Mouse (Mus musculus) midbrain, embryonic 14.5 days (tissue): ENCODE data around the gene Srebf2. TPM values are rescaled to one million over a fixed set of nuclear protein-coding genes. Genes with fewer than 3 reads are reported as not detected.

Experiments used
- ATAC-seq: fragments of 200-750 bp; cut with Nextera tagmentation; 2 replicates; pipeline ENCODE4 v1.8.0; 2017; ENCODE audit warnings: moderate number of reproducible peaks, moderate library complexity; ENCODE audit not compliant: low FRiP score, low TSS enrichment
- DNase-seq: peaks from one replicate; pipeline ENCODE4 v3.0.0-alpha.2; 2015
- H3K27ac ChIP-seq: fragments of 300-500 bp; sonication (generic); replicated peaks from 2 replicates; pipeline ENCODE4 v1.5.1; 2014; ENCODE audit warnings: mild to moderate bottlenecking, low read depth, low read length, moderate library complexity
- H3K27me3 ChIP-seq: fragments of 300-500 bp; sonication (generic); 2 replicates; pipeline ENCODE4 v1.6.1; 2014; ENCODE audit warnings: low read length, control low read depth, mixed read lengths; ENCODE audit not compliant: control insufficient read depth, insufficient read depth
- H3K36me3 ChIP-seq: fragments of 300-500 bp; sonication (generic); 2 replicates; pipeline ENCODE4 v1.6.1; 2014; ENCODE audit warnings: low read length, control low read depth; ENCODE audit not compliant: control insufficient read depth, insufficient read depth
- H3K4me1 ChIP-seq: fragments of 300-500 bp; sonication (generic); 2 replicates; pipeline ENCODE4 v1.6.1; 2014; ENCODE audit warnings: mild to moderate bottlenecking, antibody characterized with exemption, low read length, control low read depth; ENCODE audit not compliant: control insufficient read depth, insufficient read depth
- H3K4me2 ChIP-seq: fragments of 300-500 bp; sonication (generic); 2 replicates; pipeline ENCODE4 v1.6.1; 2014; ENCODE audit warnings: mild to moderate bottlenecking, low read length, moderate library complexity
- H3K4me3 ChIP-seq: fragments of 300-500 bp; sonication (generic); replicated peaks from 2 replicates; pipeline ENCODE4 v1.5.1; 2014; ENCODE audit warnings: low read depth, low read length
- H3K9ac ChIP-seq: fragments of 300-500 bp; sonication (generic); replicated peaks from 2 replicates; pipeline ENCODE4 v1.6.1; 2014; ENCODE audit warnings: mild to moderate bottlenecking, low read length, moderate library complexity
- H3K9me3 ChIP-seq: fragments of 300-500 bp; sonication (generic); 2 replicates; pipeline ENCODE4 v1.6.1; 2016; ENCODE audit warnings: low read length, control low read depth, mixed read lengths; ENCODE audit not compliant: control insufficient read depth
- WGBS: fragments of 180-500 bp; shearing (Covaris S2); extraction: QIAGEN DNeasy Blood & Tissue Kit; methylation state at CpG from one replicate; pipeline ENCODE4 v1.1.7; 2014; 5-methylcytosine and 5-hydroxymethylcytosine counted together
- polyA plus RNA-seq: library from polyadenylated mRNA; unstranded; fragments of >200 nt; fragmentation: Nextera tagmentation; extraction: Ambion mirVana; gene quantifications from 2 replicates; pipeline ENCODE4 v1.2.1, GENCODE M21; 2014

Gene Srebf2
- polyA plus RNA-seq, 1 experiment from 2014 or later = 158 TPM

DNA sequence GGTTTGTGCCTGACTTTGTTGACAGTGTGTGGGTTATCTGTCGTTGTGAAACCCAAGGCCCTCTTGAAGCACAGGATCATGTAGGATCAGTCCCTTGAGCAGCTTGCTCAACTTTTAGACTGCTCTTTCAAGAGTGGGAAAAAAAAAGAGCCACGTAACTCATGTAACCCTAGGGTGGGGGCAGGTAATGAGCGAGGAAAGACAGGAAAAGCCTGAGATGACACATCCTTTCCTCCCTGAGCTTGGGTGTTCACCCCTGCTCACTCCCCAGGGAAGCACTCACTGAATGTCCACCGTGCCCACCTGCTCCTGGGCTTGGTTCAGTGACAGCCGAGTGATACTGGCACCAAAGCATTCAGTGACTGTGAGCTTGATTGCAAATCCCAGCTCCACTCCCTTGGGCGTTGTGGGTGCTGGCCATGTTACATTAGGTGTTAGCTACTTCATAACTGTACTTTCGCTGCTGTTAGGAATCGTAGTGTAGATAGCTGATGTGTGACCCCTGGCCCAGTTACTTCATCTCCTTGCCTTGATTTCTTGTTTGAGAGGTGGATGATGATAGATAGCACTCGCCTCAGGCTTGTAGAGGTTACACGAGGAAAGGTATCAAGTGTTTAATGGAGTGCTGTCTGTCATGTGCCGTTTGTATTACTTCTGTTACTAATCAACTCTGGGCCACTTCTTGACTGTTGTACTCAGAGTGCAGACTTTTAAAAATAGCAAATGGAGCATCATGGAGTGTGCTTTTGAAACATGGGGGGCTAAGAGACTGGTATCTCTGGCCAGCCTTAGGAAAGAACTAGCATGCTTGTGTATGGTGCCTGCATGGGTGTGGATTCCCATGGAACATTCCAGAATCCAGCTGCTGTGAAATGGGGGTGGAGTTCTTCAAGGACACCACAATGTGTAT is 14.0 kb downstream of the Srebf2 start:
- no peaks in the 10 kb centered on the region for H3K36me3 ChIP-seq
- no peaks in the 10 kb centered on the region for H3K9me3 ChIP-seq
- H3K9ac ChIP-seq = no peak overlapping the region
- DNase-seq (no peak), ATAC-seq (no peak)
- WGBS = 86% methylated on average over 11 of the region's 11 CpGs
- peaks cover 18% of the 10 kb centered on the region; the same call in 1 of the 2 replicates for H3K4me1 ChIP-seq
- H3K27me3 ChIP-seq = no peaks in the 10 kb centered on the region
- no peak overlapping the region for H3K27ac ChIP-seq
- no peak overlapping the region for H3K4me3 ChIP-seq
- H3K4me2 ChIP-seq = no peak overlapping the region

DNA sequence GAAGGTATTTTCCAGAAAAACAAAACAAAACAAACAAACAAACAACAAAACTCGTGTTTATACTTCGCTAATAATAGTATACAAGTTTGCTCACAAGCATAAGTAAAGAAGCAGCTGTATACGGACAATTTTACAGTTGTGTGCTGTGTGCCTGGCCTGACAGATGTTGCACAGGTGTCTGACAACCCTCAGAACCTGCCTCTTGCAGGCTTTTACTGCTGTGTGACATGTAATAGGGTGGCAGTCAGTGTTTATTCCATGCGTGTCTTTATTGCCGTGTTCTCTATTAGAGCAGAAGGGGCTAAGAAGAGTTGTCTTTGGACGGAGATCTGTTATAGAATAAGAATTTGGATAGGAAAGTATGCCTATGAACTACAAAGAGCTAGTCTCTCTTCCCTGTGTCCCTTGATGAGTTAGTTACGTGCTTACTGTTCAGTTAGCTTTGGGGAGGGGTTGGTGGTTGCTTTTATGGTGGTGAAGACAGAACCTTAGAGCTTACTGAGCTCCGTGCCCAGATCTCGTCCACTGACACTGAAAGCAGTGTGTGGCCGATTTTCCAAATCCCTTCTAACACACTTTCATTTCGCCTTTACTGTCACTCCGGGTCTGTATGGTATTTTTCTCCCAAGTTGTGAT is 15.1 kb downstream of the Srebf2 start:
- Histone ChIP-seq H3K4me3 (no peak overlapping the region), H3K9me3 (no peaks in the 10 kb centered on the region), H3K36me3 (no peaks in the 10 kb centered on the region), H3K4me1 (peaks cover 29% of the 10 kb centered on the region), H3K9ac (no peak overlapping the region), H3K4me2 (no peak overlapping the region), H3K27me3 (no peaks in the 10 kb centered on the region), H3K27ac (no peak overlapping the region)
- DNase-seq = no peak
- WGBS = 90% methylated on average over 12 of the region's 12 CpGs
- ATAC-seq = no peak

DNA sequence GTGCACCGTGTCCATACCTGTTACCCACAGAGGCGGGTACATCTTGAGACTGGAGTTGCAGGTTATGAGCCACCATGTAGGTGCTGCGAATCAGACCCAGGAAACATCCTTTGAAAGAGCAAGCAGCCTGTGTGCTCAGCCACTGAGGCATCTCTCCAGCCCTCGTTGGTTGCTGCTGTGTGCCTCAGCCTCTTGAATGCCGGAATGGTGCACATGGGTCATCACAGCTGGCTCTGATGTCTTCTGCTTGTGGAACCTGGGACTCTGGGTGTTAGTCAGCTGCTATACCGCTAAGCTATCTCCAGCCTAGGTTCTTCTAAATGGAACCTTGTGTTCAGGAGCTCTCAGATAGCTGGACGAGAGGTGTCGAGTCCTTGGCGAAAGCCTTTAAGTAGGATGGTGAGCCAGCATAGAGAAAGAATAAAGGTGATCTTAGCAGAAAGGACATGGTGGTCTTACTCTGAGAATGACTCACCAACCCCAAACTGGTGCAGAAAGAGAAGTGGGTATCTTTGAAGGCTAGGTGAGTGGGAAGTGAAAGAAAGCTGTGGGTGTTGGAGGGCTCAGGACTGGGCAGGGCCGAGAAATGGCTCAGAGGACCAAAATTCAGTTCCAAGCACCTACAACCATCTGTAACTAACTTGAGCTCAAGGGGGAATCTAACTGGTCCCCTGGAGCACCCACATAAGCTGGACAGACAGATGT is 16.5 kb downstream of the Srebf2 start:
- H3K27me3 ChIP-seq = no peaks in the 10 kb centered on the region
- H3K9me3 ChIP-seq = no peaks in the 10 kb centered on the region
- peak overlapping the region; percentile 26; the same call in 1 of the 2 replicates for H3K27ac ChIP-seq
- DNase-seq (no peak), ATAC-seq (no peak)
- no peak overlapping the region for H3K4me2 ChIP-seq
- no peaks in the 10 kb centered on the region for H3K36me3 ChIP-seq
- peaks cover 31% of the 10 kb centered on the region for H3K4me1 ChIP-seq
- WGBS = 84% methylated on average over 10 of the region's 10 CpGs
- no peak overlapping the region for H3K4me3 ChIP-seq
- H3K9ac ChIP-seq = no peak overlapping the region

DNA sequence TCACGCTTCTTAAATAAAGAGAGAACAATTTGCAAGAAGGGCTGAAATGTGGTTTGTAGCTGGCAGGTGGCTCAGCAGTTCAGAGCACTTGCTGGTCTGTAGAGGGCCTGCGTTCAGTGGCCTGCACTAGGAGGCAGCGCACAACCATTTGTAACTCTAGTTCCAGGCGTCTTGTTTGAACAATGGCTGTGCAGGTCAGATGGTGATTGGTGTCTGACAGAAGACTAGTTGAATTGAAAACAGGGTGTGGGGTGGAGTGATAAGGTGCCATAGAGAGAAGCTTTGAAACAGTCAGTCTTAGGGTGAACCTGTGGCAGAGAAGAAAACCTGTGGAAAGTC is 17.0 kb downstream of the Srebf2 start:
- no peak overlapping the region for H3K9ac ChIP-seq

DNA sequence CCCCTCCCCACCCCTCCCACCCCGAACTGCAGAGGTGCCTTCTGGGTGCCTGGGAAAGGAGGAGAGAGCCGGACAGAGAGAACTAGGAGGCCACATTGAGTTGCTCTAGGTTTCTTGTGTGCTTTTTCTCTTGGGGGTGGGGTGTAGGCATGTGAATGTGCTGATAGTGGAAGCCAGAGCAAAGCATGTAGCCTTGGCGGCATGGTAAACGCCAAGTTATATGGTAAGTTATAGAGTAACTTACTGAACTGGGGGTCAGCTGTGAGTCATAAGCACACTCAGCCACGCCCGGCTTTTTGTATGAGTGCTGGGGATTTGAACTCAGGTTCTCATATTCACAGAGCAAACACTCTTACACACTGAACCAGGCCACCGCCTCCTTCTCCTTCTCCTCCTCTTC is 17.5 kb downstream of the Srebf2 start:
- H3K9ac ChIP-seq = no peak overlapping the region

More for the DNA sequence above, 17.0 kb downstream of the Srebf2 start:
- peaks cover 31% of the 10 kb centered on the region for H3K4me1 ChIP-seq
- DNase-seq (no peak), ATAC-seq (no peak)
- H3K4me2 ChIP-seq = no peak overlapping the region
- no peak overlapping the region for H3K4me3 ChIP-seq
- peak overlapping the region; percentile 26; the same call in 1 of the 2 replicates for H3K27ac ChIP-seq
- no peaks in the 10 kb centered on the region for H3K36me3 ChIP-seq
- H3K27me3 ChIP-seq = no peaks in the 10 kb centered on the region
- 56% methylated on average over 4 of the region's 4 CpGs for WGBS
- H3K9me3 ChIP-seq = no peaks in the 10 kb centered on the region

DNA sequence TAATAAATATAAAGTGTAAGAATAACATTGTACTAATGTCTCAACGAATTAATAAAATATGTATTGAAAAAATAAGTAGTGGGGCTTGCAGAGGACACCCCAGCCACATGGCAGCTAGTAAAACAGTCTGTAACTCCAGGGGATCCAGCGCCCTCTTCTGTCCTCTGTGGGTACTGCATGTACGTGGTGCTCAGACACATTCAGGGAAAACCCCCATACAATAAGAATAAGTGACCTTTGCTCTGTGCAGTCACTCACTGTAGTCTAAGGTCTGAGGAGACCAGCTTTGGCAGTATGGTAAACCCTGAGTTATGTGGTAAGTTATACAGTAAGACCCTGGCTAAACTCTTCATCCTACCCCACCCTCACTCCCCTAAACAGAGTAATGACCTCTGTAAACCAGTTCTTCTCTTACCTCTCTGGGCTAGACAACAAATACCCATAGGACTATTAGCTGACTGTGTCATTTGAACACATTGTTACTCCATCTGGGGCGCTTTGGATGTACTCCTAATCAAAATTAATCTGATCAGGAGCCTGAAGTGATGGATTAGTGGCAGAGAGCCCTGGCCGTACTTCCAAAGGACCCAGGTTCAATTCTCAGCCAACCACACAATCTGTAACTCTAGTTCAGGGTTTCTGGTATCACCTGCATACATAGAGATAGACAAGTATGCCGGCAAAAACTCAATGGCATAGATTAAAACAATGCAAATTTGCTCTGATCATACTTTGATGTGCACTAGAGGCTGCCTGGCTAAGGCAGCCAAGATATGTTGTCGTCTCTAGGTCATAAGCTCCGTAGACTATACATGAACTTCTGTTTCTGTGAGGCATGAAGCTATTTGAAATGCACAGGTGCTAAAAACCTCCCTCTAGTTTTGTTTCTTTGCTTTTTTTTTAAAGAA is 18.6 kb downstream of the Srebf2 start:
- H3K9me3 ChIP-seq = no peaks in the 10 kb centered on the region
- WGBS = 55% methylated on average over 8 of the region's 8 CpGs
- peaks cover 23% of the 10 kb centered on the region for H3K4me1 ChIP-seq
- no peak overlapping the region for H3K4me2 ChIP-seq
- no peak overlapping the region for H3K9ac ChIP-seq
- H3K4me3 ChIP-seq = no peak overlapping the region
- no peak overlapping the region for H3K27ac ChIP-seq
- H3K27me3 ChIP-seq = no peaks in the 10 kb centered on the region
- DNase-seq (peak; percentile 80), ATAC-seq (no peak)
- peaks cover 9% of the 10 kb centered on the region for H3K36me3 ChIP-seq

More for the DNA sequence above, 17.5 kb downstream of the Srebf2 start:
- 88% methylated on average over 7 of the region's 7 CpGs for WGBS
- DNase-seq (no peak), ATAC-seq (no peak)
- no peaks in the 10 kb centered on the region for H3K9me3 ChIP-seq
- H3K36me3 ChIP-seq = no peaks in the 10 kb centered on the region
- H3K4me1 ChIP-seq = peaks cover 28% of the 10 kb centered on the region
- no peaks in the 10 kb centered on the region for H3K27me3 ChIP-seq
- H3K4me3 ChIP-seq = no peak overlapping the region
- H3K27ac ChIP-seq = no peak overlapping the region
- H3K4me2 ChIP-seq = no peak overlapping the region

DNA sequence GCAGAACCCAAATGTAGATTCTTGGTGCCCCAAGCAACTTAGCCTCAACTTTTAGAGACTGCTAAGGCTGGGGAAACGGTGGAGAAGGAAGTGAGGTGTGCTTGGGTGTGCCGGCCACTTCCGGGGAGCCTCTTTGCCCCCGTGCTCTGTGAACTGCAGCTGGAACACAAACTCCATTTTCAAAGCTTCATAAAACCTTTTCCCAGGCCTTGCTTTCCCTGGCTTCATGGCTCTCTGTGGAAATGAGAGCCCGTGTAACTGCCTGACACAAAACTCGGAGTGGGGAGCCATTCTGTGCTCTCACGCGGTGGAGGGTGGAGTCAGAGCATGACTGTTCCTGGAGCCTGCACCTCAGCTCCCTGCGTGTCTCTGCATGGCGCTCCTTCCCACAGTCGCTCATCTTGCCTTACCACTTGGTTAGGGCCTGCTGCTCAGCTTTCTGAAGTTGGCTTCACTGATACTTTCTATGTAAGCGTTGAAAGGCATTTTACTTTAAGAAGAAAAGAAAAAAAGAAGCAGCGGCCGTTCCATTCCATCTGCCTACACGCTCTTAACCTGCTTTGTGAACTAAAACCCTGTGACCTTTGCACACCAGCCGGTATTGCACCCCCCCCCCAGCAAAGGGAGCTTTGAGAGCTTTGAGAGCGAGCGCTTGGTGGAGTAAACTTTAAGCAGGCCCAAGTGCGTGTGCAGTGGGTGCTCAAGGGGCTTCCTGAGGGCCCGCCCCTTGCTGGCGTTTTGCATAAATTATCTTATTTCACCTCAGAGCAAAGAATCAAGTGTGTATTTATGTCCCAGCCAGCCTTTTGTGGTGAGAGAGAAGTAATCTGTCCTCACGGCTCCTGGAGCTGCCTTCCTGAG is 19.5 kb downstream of the Srebf2 start:
- H3K4me1 ChIP-seq = peaks cover 21% of the 10 kb centered on the region
- WGBS = 32% methylated on average over 22 of the region's 22 CpGs
- no peak overlapping the region; the same call in 1 of the 2 replicates for H3K27ac ChIP-seq

More for the DNA sequence above, 19.5 kb downstream of the Srebf2 start:
- no peak for ATAC-seq
- Histone ChIP-seq H3K4me2 (no peak overlapping the region), H3K9me3 (no peaks in the 10 kb centered on the region), H3K9ac (no peak overlapping the region; the same call in 1 of the 2 replicates), H3K4me3 (no peak overlapping the region), H3K36me3 (peaks cover 18% of the 10 kb centered on the region), H3K27me3 (no peaks in the 10 kb centered on the region)
- DNase-seq = peak; percentile 12
